Mouse (Mus musculus): ENCODE data around the gene Gm45062.

Gene Gm45062

GRCm38 (mm10) chr6:8473498-8473897 is 214.2 kb downstream of the Gm45062 start:
- DNase-seq (ENCODE audit: extremely low read depth, low read depth) = no peak

- DNase-seq (ENCODE audit: extremely low read depth, low read depth) = no peak
These were observed 215.1 kb downstream of the Gm45062 start for GRCm38 (mm10) chr6:8474316-8474715.

- DNase-seq (ENCODE audit: extremely low read depth, low read depth) = no peak
These were observed 215.6 kb downstream of the Gm45062 start for GRCm38 (mm10) chr6:8474820-8475219.

- DNase-seq (ENCODE audit: extremely low read depth, low read depth) = no peak
These were observed 219.9 kb downstream of the Gm45062 start for GRCm38 (mm10) chr6:8479176-8479575.

- peak; percentile 37 for DNase-seq (ENCODE audit: extremely low read depth, low read depth)
These were observed 225.4 kb downstream of the Gm45062 start for GRCm38 (mm10) chr6:8484437-8485275.

- DNase-seq (ENCODE audit: extremely low read depth, low read depth) = no peak
These were observed 226.3 kb downstream of the Gm45062 start for GRCm38 (mm10) chr6:8485414-8486175.

GRCm38 (mm10) chr6:8486391-8487043 is 227.3 kb downstream of the Gm45062 start:
- no peak for DNase-seq (ENCODE audit: extremely low read depth, low read depth)

GRCm38 (mm10) chr6:8487044-8487853 is 228.0 kb downstream of the Gm45062 start:
- DNase-seq (ENCODE audit: extremely low read depth, low read depth) = peak; percentile 89

GRCm38 (mm10) chr6:8488249-8488648 is 229.0 kb downstream of the Gm45062 start:
- peak; percentile 48 for DNase-seq (ENCODE audit: extremely low read depth, low read depth)

- DNase-seq (ENCODE audit: extremely low read depth, low read depth) = no peak
These were observed 230.0 kb downstream of the Gm45062 start for GRCm38 (mm10) chr6:8489266-8489665.

- no peak for DNase-seq (ENCODE audit: extremely low read depth, low read depth)
These were observed 230.8 kb downstream of the Gm45062 start for GRCm38 (mm10) chr6:8489938-8490585.

GRCm38 (mm10) chr6:8492248-8492647 is 233.0 kb downstream of the Gm45062 start:
- no peak for DNase-seq (ENCODE audit: extremely low read depth, low read depth)

GRCm38 (mm10) chr6:8495109-8495826 is 236.0 kb downstream of the Gm45062 start:
- no peak for DNase-seq (ENCODE audit: extremely low read depth, low read depth)

- DNase-seq (ENCODE audit: extremely low read depth, low read depth) = no peak
These were observed 236.6 kb downstream of the Gm45062 start for GRCm38 (mm10) chr6:8495827-8496222.

GRCm38 (mm10) chr6:8497234-8497867 is 238.1 kb downstream of the Gm45062 start:
- no peak for DNase-seq (ENCODE audit: extremely low read depth, low read depth)

- DNase-seq (ENCODE audit: extremely low read depth, low read depth) = no peak
These were observed 238.6 kb downstream of the Gm45062 start for GRCm38 (mm10) chr6:8497868-8498257.

GRCm38 (mm10) chr6:8498961-8499360 is 239.7 kb downstream of the Gm45062 start:
- no peak for DNase-seq (ENCODE audit: extremely low read depth, low read depth)

- no peak for DNase-seq (ENCODE audit: extremely low read depth, low read depth)
These were observed 244.7 kb downstream of the Gm45062 start for GRCm38 (mm10) chr6:8503953-8504352.

- DNase-seq (ENCODE audit: extremely low read depth, low read depth) = no peak
These were observed 245.4 kb downstream of the Gm45062 start for GRCm38 (mm10) chr6:8504521-8505228.
